Mouse (Mus musculus): ENCODE data around the gene Gdi1. TPM values are rescaled to one million over a fixed set of nuclear protein-coding genes. Genes with fewer than 3 reads are reported as not detected.

The Gdi1 gene
- polyA plus RNA-seq, 1 experiment from 2014 or later = 430 TPM

Small RNA genes lying within 50 kb of the gene (microRNA-seq; reads per million reads assigned to microRNA genes)
- gene Mir7091 (0.57 reads per million), gene Mir7092 (0.57 reads per million)

Other genes starting within 250 kb of the Gdi1 start
- gene Opn1mw, start 177.5 kb upstream of the Gdi1 start, polyA plus RNA-seq (2014; fragmentation: Nextera tagmentation; extraction: Ambion mirVana) = not detected in 2 replicates
- gene Mecp2, start 169.6 kb upstream of the Gdi1 start, polyA plus RNA-seq (2014; fragmentation: Nextera tagmentation; extraction: Ambion mirVana) = 15.3 and 17.1 TPM in 2 replicates
- gene Tex28, start 137.2 kb upstream of the Gdi1 start, polyA plus RNA-seq (2014; fragmentation: Nextera tagmentation; extraction: Ambion mirVana) = not detected in 2 replicates
- not detected in 2 replicates for gene Tktl1, start 127.7 kb upstream of the Gdi1 start, polyA plus RNA-seq (2014; fragmentation: Nextera tagmentation; extraction: Ambion mirVana)
- 178 and 185 TPM in 2 replicates for gene Flna, start 55.2 kb upstream of the Gdi1 start, polyA plus RNA-seq (2014; fragmentation: Nextera tagmentation; extraction: Ambion mirVana)
- gene Emd, start 50.3 kb upstream of the Gdi1 start, polyA plus RNA-seq (2014; fragmentation: Nextera tagmentation; extraction: Ambion mirVana) = 24.3 and 25.2 TPM in 2 replicates
- 661 and 713 TPM in 2 replicates for gene Rpl10, start 34.2 kb upstream of the Gdi1 start, polyA plus RNA-seq (2014; fragmentation: Nextera tagmentation; extraction: Ambion mirVana)
- gene Taz, start 23.1 kb upstream of the Gdi1 start, polyA plus RNA-seq (2014; fragmentation: Nextera tagmentation; extraction: Ambion mirVana) = 57.9 and 60.9 TPM in 2 replicates
- gene Dnase1l1, start 22.7 kb upstream of the Gdi1 start, polyA plus RNA-seq (2014; fragmentation: Nextera tagmentation; extraction: Ambion mirVana) = 4.3 and 4.4 TPM in 2 replicates
- 101 and 106 TPM in 2 replicates for gene Atp6ap1, start 7.9 kb upstream of the Gdi1 start, polyA plus RNA-seq (2014; fragmentation: Nextera tagmentation; extraction: Ambion mirVana)
- gene Fam50a, start 8.0 kb downstream of the Gdi1 start, polyA plus RNA-seq (2014; fragmentation: Nextera tagmentation; extraction: Ambion mirVana) = 58.1 and 59.2 TPM in 2 replicates
- 13.7 and 19.8 TPM in 2 replicates for gene Plxna3, start 24.1 kb downstream of the Gdi1 start, polyA plus RNA-seq (2014; fragmentation: Nextera tagmentation; extraction: Ambion mirVana)
- gene Lage3, start 48.6 kb downstream of the Gdi1 start, polyA plus RNA-seq (2014; fragmentation: Nextera tagmentation; extraction: Ambion mirVana) = 110 and 118 TPM in 2 replicates
- 74.3 and 76.5 TPM in 2 replicates for gene Ubl4a, start 68.2 kb downstream of the Gdi1 start, polyA plus RNA-seq (2014; fragmentation: Nextera tagmentation; extraction: Ambion mirVana)
- 8.5 and 9.0 TPM in 2 replicates for gene Slc10a3, start 68.4 kb downstream of the Gdi1 start, polyA plus RNA-seq (2014; fragmentation: Nextera tagmentation; extraction: Ambion mirVana)
- 26.2 and 27.3 TPM in 2 replicates for gene Fam3a, start 88.3 kb downstream of the Gdi1 start, polyA plus RNA-seq (2014; fragmentation: Nextera tagmentation; extraction: Ambion mirVana)
- 22.8 and 24.8 TPM in 2 replicates for gene Ikbkg, start 88.3 kb downstream of the Gdi1 start, polyA plus RNA-seq (2014; fragmentation: Nextera tagmentation; extraction: Ambion mirVana)
- gene G6pdx, start 124.2 kb downstream of the Gdi1 start, polyA plus RNA-seq (2014; fragmentation: Nextera tagmentation; extraction: Ambion mirVana) = 56.2 and 56.4 TPM in 2 replicates
- 0.61 TPM in 1 of 2 replicates, not detected in the other for gene Gm6880, start 176.4 kb downstream of the Gdi1 start, polyA plus RNA-seq (2014; fragmentation: Nextera tagmentation; extraction: Ambion mirVana)

Measured in midbrain, embryonic 11.5 days (tissue).